Mouse (Mus musculus): ENCODE data around the gene Cbx2. TPM values are rescaled to one million over a fixed set of nuclear protein-coding genes. Genes with fewer than 3 reads are reported as not detected.

Gene Cbx2
- polyA plus RNA-seq, 1 experiment from 2014 or later: 64.8 TPM

DNA sequence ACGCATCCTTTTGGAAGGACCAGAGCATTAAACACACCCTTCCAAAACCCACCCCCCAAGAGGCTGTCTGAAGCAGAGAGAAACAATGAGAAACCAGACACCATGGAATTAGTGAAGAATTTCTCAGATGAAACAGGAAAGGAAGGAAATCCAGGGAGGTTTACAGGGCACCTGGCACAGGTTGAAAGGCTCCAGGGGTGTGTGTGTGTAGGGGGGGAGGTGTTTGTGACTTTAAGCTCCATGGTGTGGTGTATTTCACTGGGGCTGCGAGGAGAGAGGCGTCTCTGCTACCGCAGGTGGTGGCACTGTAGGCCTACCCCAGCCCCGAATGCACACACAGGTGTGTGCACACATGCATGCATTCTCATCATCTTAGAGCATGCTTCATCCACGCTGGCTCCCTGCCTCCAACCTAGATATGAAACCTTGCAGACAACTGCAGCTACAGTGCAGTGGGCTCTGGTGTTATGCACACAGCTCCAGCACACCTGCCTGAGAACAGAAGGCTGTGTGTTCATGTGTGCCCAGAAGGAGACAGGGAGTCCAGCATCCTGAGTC is 51.2 kb downstream of the Cbx2 start:
- no peak overlapping the region for H3K27ac ChIP-seq
- H3K4me1 ChIP-seq: peaks cover 26% of the 10 kb centered on the region
- ATAC-seq (ENCODE audit: insufficient number of reproducible peaks, insufficient read depth, low FRiP score, low TSS enrichment, low read depth): no peak
- H3K4me2 ChIP-seq: no peak overlapping the region
- 44% methylated on average over 6 of the region's 6 CpGs for WGBS
- H3K27me3 ChIP-seq: peaks cover 18% of the 10 kb centered on the region; the same call in 1 of the 2 replicates
- peaks cover 14% of the 10 kb centered on the region; the same call in 1 of the 2 replicates for H3K36me3 ChIP-seq
- H3K9me3 ChIP-seq: no peaks in the 10 kb centered on the region
- H3K4me3 ChIP-seq: no peak overlapping the region
- peak overlapping the region; percentile 46; the same call in 1 of the 2 replicates for H3K9ac ChIP-seq

DNA sequence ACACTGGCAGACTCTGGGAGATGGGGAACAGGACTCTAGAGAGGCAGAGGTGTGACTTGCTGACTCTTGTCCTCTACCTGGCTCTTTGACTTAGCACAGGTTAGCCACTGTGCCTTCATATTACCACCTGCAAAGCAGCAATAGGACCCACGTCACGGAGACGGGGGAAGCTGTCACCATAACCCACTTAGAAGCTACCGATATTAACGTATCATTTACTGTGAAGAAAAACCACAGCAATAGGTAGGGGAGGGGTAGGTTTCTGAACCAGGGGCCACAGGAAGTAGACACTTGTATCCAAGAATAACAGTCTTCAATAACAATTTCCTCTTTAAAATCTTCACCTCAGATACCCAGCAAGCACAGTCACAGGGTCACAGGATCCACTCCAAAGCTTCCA is 53.0 kb downstream of the Cbx2 start:
- H3K9me3 ChIP-seq: no peaks in the 10 kb centered on the region
- WGBS: 87% methylated on average over 5 of the region's 5 CpGs
- no peak overlapping the region for H3K27ac ChIP-seq
- no peak overlapping the region for H3K9ac ChIP-seq
- ATAC-seq (ENCODE audit: insufficient number of reproducible peaks, insufficient read depth, low FRiP score, low TSS enrichment, low read depth): no peak
- no peak overlapping the region for H3K4me3 ChIP-seq
- H3K4me1 ChIP-seq: peaks cover 40% of the 10 kb centered on the region
- peaks cover 31% of the 10 kb centered on the region for H3K27me3 ChIP-seq
- H3K4me2 ChIP-seq: no peak overlapping the region
- H3K36me3 ChIP-seq: peaks cover 25% of the 10 kb centered on the region

DNA sequence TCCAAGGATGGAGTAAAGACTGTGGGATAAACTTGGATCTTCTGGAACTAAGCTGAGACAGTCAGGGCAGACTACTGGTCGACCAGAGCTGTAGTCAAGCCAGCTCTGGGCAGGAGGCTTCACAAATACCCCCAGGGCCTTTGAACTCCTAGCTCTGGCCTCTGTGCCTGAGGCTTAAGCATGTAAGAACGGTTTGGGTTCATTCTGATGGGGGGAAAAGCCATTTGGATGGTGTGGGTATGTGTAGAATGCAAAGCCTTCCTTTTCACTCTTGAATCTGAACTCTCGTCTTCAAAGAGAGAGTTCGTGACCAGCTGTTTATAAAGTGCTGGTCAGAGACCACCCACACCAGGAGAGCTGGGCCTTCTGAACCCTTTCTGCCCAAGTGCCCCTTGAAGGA is 55.0 kb downstream of the Cbx2 start:
- peaks cover 60% of the 10 kb centered on the region for H3K4me1 ChIP-seq
- H3K9ac ChIP-seq: no peak overlapping the region
- no peak overlapping the region for H3K4me2 ChIP-seq
- no peak overlapping the region for H3K4me3 ChIP-seq
- H3K9me3 ChIP-seq: no peaks in the 10 kb centered on the region
- H3K27ac ChIP-seq: no peak overlapping the region
- ATAC-seq (ENCODE audit: insufficient number of reproducible peaks, insufficient read depth, low FRiP score, low TSS enrichment, low read depth): no peak
- 77% methylated on average over 4 of the region's 4 CpGs for WGBS
- peaks cover 43% of the 10 kb centered on the region for H3K36me3 ChIP-seq
- peaks cover 40% of the 10 kb centered on the region for H3K27me3 ChIP-seq

DNA sequence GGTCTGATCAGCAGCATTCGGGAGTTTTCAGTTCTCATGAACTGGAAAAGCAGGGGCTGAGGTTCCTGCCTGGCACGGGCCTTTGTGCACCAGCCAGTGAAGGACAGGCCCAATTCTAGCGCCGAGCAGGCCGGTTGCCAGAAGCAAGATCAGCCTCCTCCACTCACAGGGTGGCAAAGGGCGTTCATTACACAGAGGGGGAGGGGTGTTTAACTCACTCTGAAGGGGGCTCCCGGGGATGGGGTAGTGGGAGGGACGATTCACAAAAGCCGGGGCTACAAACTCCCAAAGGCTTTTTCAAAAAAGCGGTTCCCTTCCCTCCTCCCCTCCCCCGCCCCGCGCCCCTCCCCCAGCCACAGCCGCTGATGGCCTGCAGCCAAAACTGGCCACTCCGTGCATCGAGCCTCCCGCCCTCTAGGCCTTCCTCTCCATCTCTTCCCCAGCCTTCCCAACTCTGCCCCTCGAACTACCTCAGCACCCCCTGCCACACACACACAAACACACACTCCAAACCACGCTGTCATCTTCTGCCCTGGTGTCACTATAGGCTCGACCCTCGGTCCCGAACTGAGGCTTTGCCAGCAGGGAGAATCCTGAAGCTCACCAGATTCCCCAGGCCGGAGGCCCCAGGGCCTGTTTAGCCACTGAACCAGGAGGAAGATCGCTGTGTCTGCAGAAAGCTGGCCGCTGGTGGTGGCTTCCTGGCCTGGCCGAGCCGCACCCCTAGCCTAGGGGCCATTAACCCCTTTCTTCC is 56.1 kb downstream of the Cbx2 start:
- H3K27me3 ChIP-seq: peaks cover 44% of the 10 kb centered on the region
- H3K4me2 ChIP-seq: peak overlapping the region; percentile 41
- H3K4me1 ChIP-seq: peaks cover 62% of the 10 kb centered on the region
- 0 out of 2 replicates have a peak overlapping the region, but pooled peaks have one; percentile 18 for H3K27ac ChIP-seq
- peak overlapping the region; percentile 61 for H3K9ac ChIP-seq
- 0 out of 2 replicates have a peak overlapping the region, but pooled peaks have one; percentile 1 for H3K4me3 ChIP-seq
- peak; percentile 52; the same call in 1 of the 2 replicates for ATAC-seq (ENCODE audit: insufficient number of reproducible peaks, insufficient read depth, low FRiP score, low TSS enrichment, low read depth)
- H3K9me3 ChIP-seq: no peaks in the 10 kb centered on the region
- peaks cover 43% of the 10 kb centered on the region for H3K36me3 ChIP-seq
- 9% methylated on average over 22 of the region's 27 CpGs for WGBS

DNA sequence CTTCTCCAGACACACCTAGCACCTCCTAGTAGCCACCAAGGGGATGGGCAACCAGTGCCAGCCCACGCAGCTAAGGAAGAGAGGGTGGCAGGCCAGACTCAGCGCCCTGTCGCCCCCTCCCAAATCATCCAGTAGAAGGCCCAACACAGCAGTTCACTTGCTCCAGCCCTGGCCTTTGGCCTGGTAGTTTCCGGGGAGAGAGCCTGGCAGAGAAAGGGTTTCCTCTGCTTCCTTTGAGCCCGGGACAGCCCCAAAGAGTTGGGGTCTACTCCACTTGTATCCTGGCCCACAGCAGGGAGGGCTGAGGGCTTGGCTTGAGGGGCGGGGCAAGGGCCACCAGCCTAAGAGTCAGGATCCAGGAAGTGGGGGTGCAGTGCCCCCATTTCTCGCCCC is 56.7 kb downstream of the Cbx2 start:
- WGBS: 35% methylated on average over 7 of the region's 7 CpGs
- no peaks in the 10 kb centered on the region for H3K9me3 ChIP-seq
- peaks cover 43% of the 10 kb centered on the region for H3K36me3 ChIP-seq
- peaks cover 63% of the 10 kb centered on the region for H3K4me1 ChIP-seq
- peak overlapping the region; percentile 61 for H3K9ac ChIP-seq
- ATAC-seq (ENCODE audit: insufficient number of reproducible peaks, insufficient read depth, low FRiP score, low TSS enrichment, low read depth): no peak
- H3K4me3 ChIP-seq: 0 out of 2 replicates have a peak overlapping the region, but pooled peaks have one; percentile 1
- 0 out of 2 replicates have a peak overlapping the region, but pooled peaks have one; percentile 7 for H3K27ac ChIP-seq
- H3K27me3 ChIP-seq: peaks cover 44% of the 10 kb centered on the region
- peak overlapping the region; percentile 41 for H3K4me2 ChIP-seq

DNA sequence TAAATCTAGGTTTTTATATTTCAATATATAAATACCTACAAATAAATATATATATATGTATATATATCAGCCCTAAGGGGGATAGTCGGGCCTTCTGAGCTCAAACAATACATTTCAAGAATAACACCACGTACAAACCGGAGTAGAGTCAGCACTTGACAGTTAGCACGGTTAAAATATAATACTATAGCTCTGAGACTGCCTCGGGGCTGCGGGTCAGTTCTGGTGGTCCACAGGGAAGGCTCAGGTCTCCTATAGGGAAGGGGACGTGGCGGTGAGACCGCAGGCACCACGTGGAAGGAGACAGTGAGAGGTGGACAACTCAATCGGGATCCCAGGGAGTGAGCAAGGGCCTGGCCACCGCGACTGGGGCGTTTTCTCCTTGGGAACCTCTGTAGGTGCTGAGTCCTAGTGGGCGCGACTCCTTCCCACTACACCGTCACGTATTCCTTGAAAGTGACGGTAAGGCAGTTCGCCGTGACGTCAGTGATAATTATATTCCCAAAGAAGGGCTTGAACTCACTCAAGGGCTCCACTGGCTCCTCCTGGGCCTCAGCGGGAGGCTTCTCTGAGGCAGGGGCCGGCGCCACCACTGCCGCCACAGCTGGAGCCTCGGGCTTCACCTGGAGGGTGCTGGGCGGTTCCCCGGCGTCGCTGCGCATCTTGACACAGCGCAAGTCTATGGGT is 57.8 kb downstream of the Cbx2 start:
- no peaks in the 10 kb centered on the region for H3K9me3 ChIP-seq
- peaks cover 44% of the 10 kb centered on the region for H3K27me3 ChIP-seq
- WGBS: 34% methylated on average over 33 of the region's 33 CpGs
- peaks cover 43% of the 10 kb centered on the region for H3K36me3 ChIP-seq
- H3K4me2 ChIP-seq: peak overlapping the region; percentile 32
- ATAC-seq (ENCODE audit: insufficient number of reproducible peaks, insufficient read depth, low FRiP score, low TSS enrichment, low read depth): no peak
- no peak overlapping the region for H3K27ac ChIP-seq
- 0 out of 2 replicates have a peak overlapping the region, but pooled peaks have one; percentile 40 for H3K9ac ChIP-seq
- H3K4me3 ChIP-seq: peak overlapping the region; percentile 18
- H3K4me1 ChIP-seq: peaks cover 66% of the 10 kb centered on the region

Other genes starting within 250 kb of the Cbx2 start
- gene Rbfox3, start 111.4 kb upstream of the Cbx2 start, polyA plus RNA-seq (2015; fragmentation: Nextera tagmentation; extraction: Ambion mirVana): 1.5 TPM in 2 replicates
- not detected in 2 replicates for gene Enpp7, start 34.8 kb upstream of the Cbx2 start, polyA plus RNA-seq (2015; fragmentation: Nextera tagmentation; extraction: Ambion mirVana)
- gene Cbx8, start 18.0 kb downstream of the Cbx2 start, polyA plus RNA-seq (2015; fragmentation: Nextera tagmentation; extraction: Ambion mirVana): 6.8 and 10.7 TPM in 2 replicates
- gene Cbx4, start 63.3 kb downstream of the Cbx2 start, polyA plus RNA-seq (2015; fragmentation: Nextera tagmentation; extraction: Ambion mirVana): 13.0 and 14.4 TPM in 2 replicates
- 22.7 and 24.9 TPM in 2 replicates for gene Tbc1d16, start 205.5 kb downstream of the Cbx2 start, polyA plus RNA-seq (2015; fragmentation: Nextera tagmentation; extraction: Ambion mirVana)
- gene Ccdc40, start 205.6 kb downstream of the Cbx2 start, polyA plus RNA-seq (2015; fragmentation: Nextera tagmentation; extraction: Ambion mirVana): 6.7 and 7.1 TPM in 2 replicates
- 58.5 and 61.0 TPM in 2 replicates for gene Gaa, start 244.9 kb downstream of the Cbx2 start, polyA plus RNA-seq (2015; fragmentation: Nextera tagmentation; extraction: Ambion mirVana)